Mouse (Mus musculus) testis, adult 2 months (tissue): ENCODE data around the gene Nr5a2.

Experiments
- CTCF ChIP-seq: fragments of 200-500 bp; IDR thresholded peaks from 2 replicates; pipeline ENCODE4 v1.5.1; 2012; ENCODE audit warnings: low read depth, mild to moderate bottlenecking, inconsistent platforms, low read length, moderate library complexity; ENCODE audit not compliant: control insufficient read depth, insufficient read depth, insufficient replicate concordance
- POLR2A ChIP-seq: fragments of 200-500 bp; IDR thresholded peaks from 2 replicates; pipeline ENCODE4 v1.6.1; 2012; ENCODE audit warnings: low read depth, mild to moderate bottlenecking, inconsistent platforms, low read length, moderate library complexity; ENCODE audit not compliant: control insufficient read depth

DNA sequence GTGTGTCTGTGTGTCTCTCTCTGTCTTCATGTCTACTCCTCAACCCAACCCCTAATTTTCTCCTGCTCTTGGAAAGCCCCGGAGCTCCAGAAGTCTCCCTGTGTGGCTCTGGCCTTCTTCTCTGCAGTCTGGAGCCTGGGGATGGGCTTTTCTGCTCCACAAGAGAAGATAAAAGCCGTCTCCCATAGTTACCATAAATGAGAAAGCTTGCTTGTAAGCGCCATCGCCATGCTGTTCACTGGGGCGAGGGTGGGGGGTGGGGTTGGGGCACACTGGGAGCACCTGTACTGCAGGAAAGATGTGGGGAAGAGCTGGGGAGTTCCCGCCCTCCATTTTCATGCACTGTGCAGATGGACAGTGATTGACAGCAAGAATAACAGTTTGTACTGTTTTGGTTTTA is 71.5 kb downstream of the Nr5a2 start:
- TF ChIP-seq CTCF (no peak), POLR2A (no peak)
